Mouse (Mus musculus) embryonic fibroblast, embryonic 13.5 days (primary cell): ENCODE data around the gene Map4k3. TPM values are rescaled to one million over a fixed set of nuclear protein-coding genes. Genes with fewer than 3 reads are reported as not detected.
A peak's percentile ranks its signal among the peaks of the same experiment; 100 is the strongest.

ENCODE experiments used
- H3K27ac ChIP-seq: 2 replicates; pipeline ENCODE4 v1.5.1; 2012; ENCODE audit warnings: low read length, control low read depth, inconsistent platforms; ENCODE audit not compliant: insufficient read depth
- H3K4me1 ChIP-seq: 2 replicates; pipeline ENCODE4 v1.6.1; 2011; ENCODE audit warnings: low read length; ENCODE audit not compliant: control insufficient read depth, insufficient read depth
- H3K4me3 ChIP-seq: 2 replicates; pipeline ENCODE4 v1.5.1; 2011; ENCODE audit warnings: mild to moderate bottlenecking, control low read depth, low read length; ENCODE audit not compliant: insufficient read depth
- CTCF ChIP-seq: IDR thresholded peaks from 2 replicates; pipeline ENCODE4 v1.5.1; 2011; ENCODE audit warnings: mild to moderate bottlenecking, control low read depth, low read length, moderate library complexity, borderline replicate concordance; ENCODE audit not compliant: insufficient read depth
- POLR2A ChIP-seq: IDR thresholded peaks from 2 replicates; pipeline ENCODE4 v1.6.1; 2011; ENCODE audit warnings: low read depth, mild to moderate bottlenecking, control low read depth, low read length, moderate library complexity
- polyA plus RNA-seq: library from polyadenylated mRNA; stranded (reverse); fragments of >200 nt; gene quantifications from 2 replicates; pipeline ENCODE4 v1.2.4, GENCODE M21; 2011; ENCODE audit warnings: low read depth; ENCODE audit not compliant: missing spikeins, insufficient read length

Gene Map4k3
- polyA plus RNA-seq, 1 experiment: 100 TPM

DNA sequence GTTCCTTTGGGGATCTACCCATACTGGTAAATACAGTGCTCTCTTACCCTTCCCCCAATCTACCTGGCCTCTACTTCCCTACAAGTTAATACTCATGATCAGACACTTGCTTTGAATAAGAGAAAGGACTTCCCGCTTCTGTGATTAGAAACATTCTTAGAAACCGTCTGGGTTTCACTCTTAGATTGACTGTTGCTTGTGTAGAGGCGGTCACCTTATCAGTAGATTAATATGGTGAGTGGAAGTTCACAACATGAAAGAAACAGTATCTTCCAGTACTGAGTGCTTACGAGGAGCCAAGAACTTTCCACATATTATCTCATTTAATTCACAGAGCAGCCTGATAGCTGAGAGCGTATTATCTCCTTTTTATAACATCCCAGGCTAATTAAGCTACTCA lies 1.5 kb upstream of the Map4k3 start:
- no peak overlapping the region for H3K4me3 ChIP-seq
- TF ChIP-seq CTCF (no peak), POLR2A (no peak)
- no peak overlapping the region for H3K27ac ChIP-seq
- no peaks in the 10 kb centered on the region for H3K4me1 ChIP-seq

DNA sequence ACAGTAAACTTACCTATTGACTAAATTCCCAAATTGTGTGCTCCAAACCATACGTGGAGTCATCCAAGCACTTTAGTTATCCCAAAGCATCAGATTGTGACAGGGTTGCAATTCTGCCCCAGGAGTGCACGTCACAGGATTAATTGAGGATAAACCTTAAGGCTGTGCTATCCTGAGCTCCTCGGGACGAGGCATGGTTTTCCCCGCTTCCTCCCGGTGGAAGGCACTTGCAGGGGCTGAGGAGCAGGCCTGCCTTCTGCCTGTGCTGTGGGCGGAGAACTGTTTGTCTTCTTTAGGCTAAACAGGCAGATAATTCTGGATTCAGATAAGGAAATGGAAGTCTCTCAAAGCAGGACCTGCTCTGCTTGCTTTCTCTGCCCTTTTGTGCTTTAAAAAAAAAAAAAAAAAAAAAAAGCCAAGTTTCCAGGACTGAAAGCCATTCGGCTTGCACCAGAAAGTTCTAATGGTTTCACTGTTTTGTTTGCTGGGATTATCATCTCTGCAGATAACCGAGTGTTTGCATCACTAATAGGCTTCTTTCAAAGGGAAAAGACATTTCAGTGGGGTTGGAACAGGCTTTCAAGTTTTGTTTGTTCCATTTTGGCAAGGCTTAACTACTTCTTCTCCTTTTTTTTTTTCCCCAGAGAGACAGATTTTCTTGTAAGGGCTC lies 930 bp upstream of the Map4k3 start:
- Histone ChIP-seq H3K27ac (0 out of 2 replicates have a peak overlapping the region, but pooled peaks have one; percentile 18), H3K4me1 (no peaks in the 10 kb centered on the region), H3K4me3 (no peak overlapping the region)
- TF ChIP-seq CTCF (no peak), POLR2A (no peak)

GRCm38 (mm10) chr17:80727341-80727951 lies 839 bp downstream of the Map4k3 start:
- Histone ChIP-seq H3K4me1 (no peaks in the 10 kb centered on the region; the same call in 1 of the 2 replicates), H3K4me3 (peak overlapping the region; percentile 82), H3K27ac (peak overlapping the region; percentile 91)
- TF ChIP-seq CTCF (no peak), POLR2A (peak; percentile 13; the same call in 1 of the 2 replicates)

DNA sequence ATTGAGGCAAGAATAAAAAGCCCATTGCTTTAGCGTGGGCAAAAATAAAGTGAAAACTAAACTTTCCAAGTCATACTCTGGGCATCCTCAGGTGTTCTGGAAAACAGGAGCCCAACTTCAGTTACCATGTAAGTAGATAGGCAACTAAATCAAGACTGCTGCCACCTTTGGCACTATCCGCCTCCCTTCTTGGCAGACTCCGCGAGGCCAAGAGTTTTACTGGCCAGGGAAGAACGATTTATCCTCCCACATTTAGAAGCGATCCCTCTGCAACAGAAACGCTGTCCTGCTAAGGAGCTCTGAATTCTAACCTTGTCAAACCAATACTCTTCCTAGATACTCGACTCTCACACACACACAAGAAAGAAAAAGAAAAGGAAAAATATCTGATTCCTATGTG lies 1.5 kb downstream of the Map4k3 start:
- Histone ChIP-seq H3K4me3 (peak overlapping the region; percentile 82), H3K4me1 (peaks cover 6% of the 10 kb centered on the region), H3K27ac (peak overlapping the region; percentile 91)
- peak; percentile 33; the same call in 1 of the 2 replicates for TF ChIP-seq POLR2A
- TF ChIP-seq CTCF: no peak

DNA sequence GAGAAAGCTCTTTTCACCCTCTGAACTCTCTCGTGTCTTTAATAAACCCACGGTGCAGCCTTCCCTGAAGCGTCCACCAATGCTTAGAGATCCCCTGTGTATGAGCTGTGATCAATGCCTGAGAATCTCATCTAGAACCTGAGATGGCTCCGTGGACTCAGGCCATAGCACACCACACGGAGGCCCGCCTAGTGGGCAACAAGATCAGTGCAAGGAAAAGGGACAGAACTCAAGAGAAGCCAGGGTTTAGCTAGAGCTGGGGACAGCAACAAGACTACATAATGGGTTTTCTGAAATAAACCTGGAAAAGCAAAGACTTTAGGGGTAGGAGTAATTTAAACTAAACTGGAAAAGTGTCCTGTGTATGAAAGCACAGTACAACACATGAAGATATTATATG lies 5.2 kb downstream of the Map4k3 start:
- H3K4me3 ChIP-seq: no peak overlapping the region
- TF ChIP-seq CTCF (no peak), POLR2A (no peak)
- no peak overlapping the region for H3K27ac ChIP-seq
- peaks cover 9% of the 10 kb centered on the region for H3K4me1 ChIP-seq

DNA sequence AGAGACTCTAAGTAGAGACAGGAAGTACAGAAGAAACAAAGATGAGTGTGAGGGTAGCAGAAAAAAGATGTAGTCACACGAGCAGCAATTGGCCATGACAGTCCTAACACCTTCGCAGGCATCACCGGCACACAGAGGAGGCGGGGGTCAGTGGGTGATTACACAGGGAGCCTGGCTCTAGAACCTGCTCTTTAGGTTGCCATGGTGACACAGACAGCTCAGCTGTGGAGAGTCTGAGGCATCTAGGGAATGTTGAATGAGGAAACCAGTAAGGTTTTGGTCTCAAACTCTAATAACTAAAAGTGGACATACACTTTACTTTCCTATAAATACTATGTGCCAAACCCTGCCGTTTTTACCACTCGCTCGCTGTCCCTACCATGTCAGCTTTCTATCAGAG lies 6.6 kb downstream of the Map4k3 start:
- TF ChIP-seq POLR2A (no peak), CTCF (no peak)
- Histone ChIP-seq H3K4me3 (no peak overlapping the region), H3K4me1 (peaks cover 9% of the 10 kb centered on the region), H3K27ac (peak overlapping the region; percentile 30; the same call in 1 of the 2 replicates)

- Histone ChIP-seq H3K4me1 (peaks cover 9% of the 10 kb centered on the region), H3K4me3 (no peak overlapping the region), H3K27ac (no peak overlapping the region)
- no peak for TF ChIP-seq CTCF
- no peak for TF ChIP-seq POLR2A
These were observed 9.0 kb downstream of the Map4k3 start for GRCm38 (mm10) chr17:80719309-80719708.

DNA sequence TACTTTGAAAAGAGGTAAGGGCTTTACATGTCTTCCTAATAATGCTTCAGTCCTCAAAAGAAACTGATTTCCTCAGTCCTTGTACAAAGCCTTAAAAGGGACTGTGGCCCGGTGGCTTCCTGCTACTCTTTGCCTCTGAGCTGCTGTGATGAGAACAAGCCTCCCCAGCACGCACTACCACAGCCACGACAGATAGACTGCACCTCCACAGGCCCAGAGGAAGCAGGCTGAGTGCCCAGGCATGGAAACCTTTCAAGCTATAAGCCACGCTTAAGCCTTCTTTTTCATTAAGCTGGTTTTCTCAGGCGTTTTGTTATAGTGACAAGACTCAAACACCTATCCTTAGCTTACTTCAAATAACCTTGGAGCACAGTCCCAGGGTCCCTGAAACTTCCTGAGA lies 10.0 kb downstream of the Map4k3 start:
- TF ChIP-seq POLR2A (no peak), CTCF (no peak)
- Histone ChIP-seq H3K27ac (no peak overlapping the region), H3K4me1 (peaks cover 9% of the 10 kb centered on the region), H3K4me3 (no peak overlapping the region)

- Histone ChIP-seq H3K4me1 (peaks cover 7% of the 10 kb centered on the region; the same call in 1 of the 2 replicates), H3K4me3 (no peak overlapping the region), H3K27ac (no peak overlapping the region)
- no peak for TF ChIP-seq POLR2A
- TF ChIP-seq CTCF: no peak
These were observed 14.7 kb downstream of the Map4k3 start for GRCm38 (mm10) chr17:80713588-80713987.
